Mouse (Mus musculus) ES-Bruce4 (cell line): ENCODE measurements around the gene Irf2.

ENCODE experiments used
- CTCF ChIP-seq: IDR thresholded peaks from one replicate; pipeline ENCODE4 v1.8.1; 2011; ENCODE audit warnings: low read depth, low read length
- POLR2A ChIP-seq: IDR thresholded peaks from one replicate; pipeline ENCODE4 v1.8.1; 2011; ENCODE audit warnings: low read length; ENCODE audit not compliant: insufficient read depth

- no peak for TF ChIP-seq POLR2A
- no peak for TF ChIP-seq CTCF
These were observed 110.8 kb downstream of the Irf2 start for GRCm38 (mm10) chr8:46850258-46850897.
